In genomic region chr9:41879080-41879479, GRCm38 (mm10) we compare ENCODE assay signal across 15 mouse cellular contexts.
DNase-seq lines count a peak whose midpoint lies in the region; ATAC-seq lines count a peak whose summit lies in the region.
"Had no signal": no experiment of that assay in that cellular context is flagged by ENCODE, and none has a peak within 500 bp of the region (broad histone marks: within the 10 kb centered on the region; RNA-seq: fewer than 3 reads in every experiment).

No protein-coding gene starts in this region.

- H3K27ac ChIP-seq in heart, embryonic 13.5 days (replicated peaks) = peak overlapping the region; percentile 67
- peak overlapping the region; percentile 69 for H3K27ac ChIP-seq in limb, embryonic 10.5 days
- H3K27ac ChIP-seq: hindbrain, embryonic 12.5 days; liver, embryonic 14.5 days; midbrain, embryonic 15.5 days; neural tube, embryonic 15.5 days had no signal

- no peaks in the 10 kb centered on the region for H3K36me3 ChIP-seq in heart, embryonic 13.5 days
- H3K36me3 ChIP-seq in limb, embryonic 10.5 days = no peaks in the 10 kb centered on the region
- H3K36me3 ChIP-seq: hindbrain, embryonic 12.5 days; midbrain, embryonic 15.5 days; neural tube, embryonic 15.5 days had no signal

- WGBS in heart, embryonic 13.5 days = 66% methylated on average over 1 of the region's 1 CpGs
- WGBS in limb, embryonic 10.5 days = 84% methylated on average over 1 of the region's 1 CpGs

- H3K4me1 ChIP-seq in heart, embryonic 13.5 days = peaks cover 42% of the 10 kb centered on the region
- H3K4me1 ChIP-seq in limb, embryonic 10.5 days = peaks cover 41% of the 10 kb centered on the region

- ATAC-seq in heart, embryonic 13.5 days (ENCODE audit: extremely low read depth, insufficient number of reproducible peaks, low FRiP score, low TSS enrichment) = no peak
- ATAC-seq: midbrain, embryonic 15.5 days had no signal

- H3K9ac ChIP-seq in heart, embryonic 13.5 days = no peak overlapping the region
- H3K9ac ChIP-seq: hindbrain, embryonic 12.5 days; liver, embryonic 14.5 days; midbrain, embryonic 15.5 days; neural tube, embryonic 15.5 days had no signal

- H3K9me3 ChIP-seq in heart, embryonic 13.5 days = no peaks in the 10 kb centered on the region
- no peaks in the 10 kb centered on the region for H3K9me3 ChIP-seq in limb, embryonic 10.5 days (replicated peaks)
- H3K9me3 ChIP-seq: hindbrain, embryonic 12.5 days; midbrain, embryonic 15.5 days; neural tube, embryonic 15.5 days had no signal

- H3K27me3 ChIP-seq in heart, embryonic 13.5 days (replicated peaks) = no peaks in the 10 kb centered on the region
- no peaks in the 10 kb centered on the region for H3K27me3 ChIP-seq in limb, embryonic 10.5 days (ENCODE audit: low read depth, poor library complexity, severe bottlenecking)
- H3K27me3 ChIP-seq: hindbrain, embryonic 12.5 days; midbrain, embryonic 15.5 days; neural tube, embryonic 15.5 days had no signal

- DNase-seq in kidney, adult 9 months = peak; percentile 9
- DNase-seq in kidney, postnatal 36 days = no peak
- DNase-seq in limb, embryonic 10.5 days (ENCODE audit: low spot score) = no peak
- DNase-seq in skeletal muscle tissue, adult 2 months (ENCODE audit: low read depth, low spot score) = peak; percentile 25
- DNase-seq in thymus, postnatal 25 days = no peak
- no peak for DNase-seq in frontal cortex, postnatal 10 days (ENCODE audit: low spot score in 2 of 2)
- DNase-seq in testis, postnatal 14 days (ENCODE audit: low spot score) = no peak
- DNase-seq: adrenal gland, postnatal 14 days; cerebellum, adult 11 months; thymus, postnatal 14 days had no signal

- H3K4me3 ChIP-seq in heart, embryonic 13.5 days = no peak overlapping the region
- H3K4me3 ChIP-seq in limb, embryonic 10.5 days = no peak overlapping the region
- H3K4me3 ChIP-seq: hindbrain, embryonic 12.5 days; midbrain, embryonic 15.5 days; neural tube, embryonic 15.5 days had no signal

- H3K4me2 ChIP-seq in heart, embryonic 13.5 days = no peak overlapping the region
- H3K4me2 ChIP-seq: hindbrain, embryonic 12.5 days; midbrain, embryonic 15.5 days; neural tube, embryonic 15.5 days had no signal

Comparison
In these comparisons a context has a peak if more than half of its experiments do, and no peak if none do; other contexts are left out.
1. DNase-seq: peak in kidney, adult 9 months (single experiment) and skeletal muscle tissue, adult 2 months (single experiment); none in kidney, postnatal 36 days (0 of 2), limb, embryonic 10.5 days (single experiment), thymus, postnatal 25 days (single experiment), frontal cortex, postnatal 10 days (0 of 2) and testis, postnatal 14 days (single experiment).